Mouse (Mus musculus): ENCODE results near the gene Dydc2.

DNA sequence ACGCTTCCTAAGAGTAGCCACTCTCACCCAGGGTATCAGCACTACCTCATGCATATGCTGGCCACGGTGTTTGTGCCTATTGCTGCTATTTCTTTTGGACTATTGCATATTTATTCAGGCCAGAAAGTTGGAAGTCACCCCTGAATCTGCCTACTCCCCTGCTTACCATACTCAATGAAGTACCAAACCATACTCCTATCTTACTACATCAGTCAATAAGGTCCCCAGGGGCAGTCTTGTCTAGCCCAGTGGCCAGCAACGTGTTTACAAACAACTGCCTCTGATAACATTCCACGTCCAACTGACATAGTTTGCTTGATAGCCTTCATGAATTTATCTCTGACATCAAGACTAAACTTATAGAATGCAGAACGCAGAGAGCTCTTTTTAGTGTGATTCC is 32.2 kb upstream of the Dydc2 start:
- TF ChIP-seq GATA1 (IDR thresholded peaks at IDR 0.05; ENCODE audit: borderline replicate concordance, low read length) = no peak
- no peak for TF ChIP-seq FLI1 (IDR thresholded peaks at IDR 0.05; ENCODE audit: low read length)
